Mouse (Mus musculus) E14TG2a.4 (cell line): ENCODE measurements around the gene Cox20.
A peak's percentile ranks its signal among the peaks of the same experiment; 100 is the strongest.
"Not testable (repeated sequence)": the region's sequence is repeated elsewhere in the genome, so short reads cannot be mapped to it uniquely, and the experiment has no call there.

Source experiments
- H3K27me3 ChIP-seq: 2 replicates; pipeline ENCODE4 v1.6.1; 2014; ENCODE audit warnings: low read length, control low read depth; ENCODE audit not compliant: insufficient read depth
- H3K36me3 ChIP-seq: 2 replicates; pipeline ENCODE4 v1.6.1; 2014; ENCODE audit warnings: low read length, control low read depth; ENCODE audit not compliant: insufficient read depth
- H3K4me1 ChIP-seq: replicated peaks from 2 replicates; pipeline ENCODE4 v1.6.1; 2014; ENCODE audit warnings: low read depth, low read length, control low read depth
- H3K4me3 ChIP-seq: replicated peaks from 2 replicates; pipeline ENCODE4 v1.5.1; 2014; ENCODE audit warnings: mild to moderate bottlenecking, low read length
- H3K9me3 ChIP-seq: 2 replicates; pipeline ENCODE4 v1.6.1; 2014; ENCODE audit warnings: low read length, control low read depth
- CTCF ChIP-seq: conservative IDR thresholded peaks from 2 replicates; pipeline ENCODE4 v1.5.1; 2014; ENCODE audit warnings: low read length
- NANOG ChIP-seq: IDR thresholded peaks from 2 replicates; pipeline ENCODE4 v1.6.1; 2014; ENCODE audit warnings: borderline replicate concordance, low read length, mixed read lengths
- POU5F1 ChIP-seq: IDR thresholded peaks from 2 replicates; pipeline ENCODE4 v1.6.1; 2014; ENCODE audit warnings: low read length, borderline replicate concordance

The Cox20 gene

GRCm38 (mm10) chr1:178318389-178319184, at the start of gene Cox20:
Cox20 (plus strand) TSS chr1:178319130.
- H3K4me3 ChIP-seq, result peak within 1 kb of the TSS; percentile 83
- H3K4me1 ChIP-seq, result peaks cover 35% of the 10 kb centered on the region
- H3K9me3 ChIP-seq, result peaks cover 11% of the 10 kb centered on the region
- H3K36me3 ChIP-seq, result peaks cover 41% of the 10 kb centered on the region
- no peaks in the 10 kb centered on the region for H3K27me3 ChIP-seq
- TF ChIP-seq NANOG (no peak), POU5F1 (no peak), CTCF (no peak)

GRCm38 (mm10) chr1:178270635-178271034, 48.3 kb upstream of the Cox20 start:
- H3K4me1 ChIP-seq, result peaks cover 2% of the 10 kb centered on the region
- no peak overlapping the region for H3K4me3 ChIP-seq
- peaks cover 9% of the 10 kb centered on the region for H3K27me3 ChIP-seq
- no peaks in the 10 kb centered on the region for H3K36me3 ChIP-seq
- H3K9me3 ChIP-seq, result peaks cover 23% of the 10 kb centered on the region
- TF ChIP-seq NANOG (no peak), POU5F1 (no peak)

GRCm38 (mm10) chr1:178275174-178275730, 43.7 kb upstream of the Cox20 start:
- peaks cover 24% of the 10 kb centered on the region for H3K27me3 ChIP-seq
- no peaks in the 10 kb centered on the region for H3K36me3 ChIP-seq
- H3K4me3 ChIP-seq, result peak overlapping the region; percentile 79
- H3K9me3 ChIP-seq, result peaks cover 23% of the 10 kb centered on the region
- H3K4me1 ChIP-seq, result peaks cover 23% of the 10 kb centered on the region
- no peak for TF ChIP-seq POU5F1
- TF ChIP-seq CTCF, result no peak
- TF ChIP-seq NANOG, result no peak

GRCm38 (mm10) chr1:178275738-178276053, 43.2 kb upstream of the Cox20 start:
- Histone ChIP-seq H3K36me3 (no peaks in the 10 kb centered on the region), H3K4me3 (peak overlapping the region; percentile 79), H3K4me1 (peaks cover 23% of the 10 kb centered on the region), H3K9me3 (peaks cover 23% of the 10 kb centered on the region), H3K27me3 (peaks cover 24% of the 10 kb centered on the region)
- TF ChIP-seq CTCF, result no peak
- TF ChIP-seq POU5F1, result no peak
- no peak for TF ChIP-seq NANOG

GRCm38 (mm10) chr1:178276054-178276911, 42.6 kb upstream of the Cox20 start:
- TF ChIP-seq CTCF (no peak), POU5F1 (no peak), NANOG (peak; percentile 38; the same call in 1 of the 2 replicates)
- Histone ChIP-seq H3K4me3 (peak overlapping the region; percentile 79), H3K36me3 (no peaks in the 10 kb centered on the region), H3K27me3 (peaks cover 24% of the 10 kb centered on the region), H3K9me3 (peaks cover 27% of the 10 kb centered on the region), H3K4me1 (peaks cover 23% of the 10 kb centered on the region)

GRCm38 (mm10) chr1:178283314-178283713, 35.6 kb upstream of the Cox20 start:
- H3K9me3 ChIP-seq, result peaks cover 48% of the 10 kb centered on the region
- H3K36me3 ChIP-seq, H3K4me3 ChIP-seq, H3K4me1 ChIP-seq, H3K27me3 ChIP-seq: not testable (repeated sequence)

- no peak for TF ChIP-seq POU5F1
- TF ChIP-seq NANOG, result no peak
- no peak for TF ChIP-seq CTCF
- Histone ChIP-seq H3K9me3 (peaks cover 48% of the 10 kb centered on the region), H3K36me3 (no peaks in the 10 kb centered on the region), H3K4me1 (no peaks in the 10 kb centered on the region), H3K27me3 (no peaks in the 10 kb centered on the region), H3K4me3 (no peak overlapping the region)
These were observed 34.8 kb upstream of the Cox20 start for GRCm38 (mm10) chr1:178283946-178284720.

GRCm38 (mm10) chr1:178287601-178288176, 31.2 kb upstream of the Cox20 start:
- no peaks in the 10 kb centered on the region for H3K4me1 ChIP-seq
- no peak for TF ChIP-seq POU5F1
- no peak for TF ChIP-seq CTCF
- TF ChIP-seq NANOG, result no peak
- H3K27me3 ChIP-seq, result no peaks in the 10 kb centered on the region
- no peak overlapping the region for H3K4me3 ChIP-seq
- peaks cover 31% of the 10 kb centered on the region for H3K9me3 ChIP-seq
- H3K36me3 ChIP-seq, result no peaks in the 10 kb centered on the region
